Mouse (Mus musculus): ENCODE data around the gene Prmt7. TPM values are rescaled to one million over a fixed set of nuclear protein-coding genes. Genes with fewer than 3 reads are reported as not detected.
A peak's percentile ranks its signal among the peaks of the same experiment; 100 is the strongest.
"Not testable (repeated sequence)": the region's sequence is repeated elsewhere in the genome, so short reads cannot be mapped to it uniquely, and the experiment has no call there.

Gene Prmt7
- polyA plus RNA-seq, 1 experiment: 36.7 TPM

GRCm38 (mm10) chr8:106186394-106186793 lies 24.3 kb upstream of the Prmt7 start:
- TF ChIP-seq POLR2A (IDR thresholded peaks at IDR 0.05; ENCODE audit: control insufficient read depth, extremely low read depth, insufficient read depth, low read length, poor library complexity) (no peak), CTCF (IDR thresholded peaks at IDR 0.05; ENCODE audit: borderline replicate concordance, control insufficient read depth, extremely low read depth, insufficient read depth, low read length, poor library complexity) (no peak)
- Histone ChIP-seq H3K27ac (ENCODE audit: control insufficient read depth, insufficient read depth, low read length) (no peak overlapping the region), H3K4me3 (ENCODE audit: control insufficient read depth, insufficient read depth, low read length) (no peak overlapping the region), H3K36me3 (ENCODE audit: control insufficient read depth, insufficient read depth, low read length) (0 out of 2 replicates have a peak, but pooled peaks cover 6% of the 10 kb centered on the region), H3K4me1 (replicated peaks; ENCODE audit: control insufficient read depth, insufficient read depth, low read length) (no peaks in the 10 kb centered on the region), H3K27me3 (ENCODE audit: control insufficient read depth, insufficient read depth, low read length) (no peaks in the 10 kb centered on the region)
- DNase-seq: no peak
- WGBS: 86% methylated on average over 3 of the region's 3 CpGs

DNA sequence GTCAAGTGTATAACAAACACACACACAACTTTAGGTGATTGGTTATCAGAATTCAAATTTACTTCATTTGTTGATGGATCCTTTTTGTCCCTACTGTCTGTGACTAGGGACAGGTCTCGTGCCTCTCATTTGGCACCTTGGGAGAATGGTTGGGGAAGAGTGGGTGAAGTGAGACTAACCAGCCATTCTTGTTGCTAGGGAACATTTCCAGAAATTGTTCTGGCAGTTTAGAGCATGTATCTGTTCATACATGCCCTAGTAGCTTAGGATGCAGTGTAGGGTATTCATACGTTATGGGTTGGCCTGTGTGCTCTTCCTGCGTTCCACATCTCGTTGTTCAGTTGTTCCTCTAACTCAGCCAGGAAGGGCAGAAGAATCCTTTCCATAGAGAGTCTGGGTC lies 21.6 kb upstream of the Prmt7 start:
- no peaks in the 10 kb centered on the region for H3K4me1 ChIP-seq (replicated peaks; ENCODE audit: control insufficient read depth, insufficient read depth, low read length)
- H3K4me3 ChIP-seq (ENCODE audit: control insufficient read depth, insufficient read depth, low read length): no peak overlapping the region
- no peaks in the 10 kb centered on the region for H3K27me3 ChIP-seq (ENCODE audit: control insufficient read depth, insufficient read depth, low read length)
- TF ChIP-seq POLR2A (IDR thresholded peaks at IDR 0.05; ENCODE audit: control insufficient read depth, extremely low read depth, insufficient read depth, low read length, poor library complexity): no peak
- TF ChIP-seq CTCF (IDR thresholded peaks at IDR 0.05; ENCODE audit: borderline replicate concordance, control insufficient read depth, extremely low read depth, insufficient read depth, low read length, poor library complexity): no peak
- WGBS: 96% methylated on average over 4 of the region's 4 CpGs
- DNase-seq: no peak
- peaks cover 7% of the 10 kb centered on the region for H3K36me3 ChIP-seq (ENCODE audit: control insufficient read depth, insufficient read depth, low read length)
- no peak overlapping the region for H3K27ac ChIP-seq (ENCODE audit: control insufficient read depth, insufficient read depth, low read length)

DNA sequence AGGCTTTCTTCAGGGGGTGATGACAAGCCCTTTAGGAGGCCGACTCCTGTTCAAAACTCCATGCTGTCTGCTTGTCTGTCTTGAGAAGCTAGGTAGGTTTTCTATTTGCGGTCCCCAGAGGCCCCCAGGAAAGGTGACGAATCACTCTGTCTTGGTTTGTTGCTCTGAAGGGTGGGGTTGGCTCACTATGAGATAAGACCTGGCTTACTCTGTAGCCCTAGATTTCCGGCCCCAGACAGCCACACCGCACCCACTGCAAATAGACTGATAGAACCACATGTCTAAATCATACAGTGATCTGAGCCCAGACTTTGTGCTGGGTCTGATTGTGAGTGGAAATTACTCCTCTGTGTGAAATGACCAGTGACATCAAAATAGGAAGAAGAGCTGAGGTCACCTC lies 19.1 kb upstream of the Prmt7 start:
- no peak for DNase-seq
- Histone ChIP-seq H3K27me3 (ENCODE audit: control insufficient read depth, insufficient read depth, low read length) (no peaks in the 10 kb centered on the region), H3K4me3 (ENCODE audit: control insufficient read depth, insufficient read depth, low read length) (no peak overlapping the region), H3K27ac (ENCODE audit: control insufficient read depth, insufficient read depth, low read length) (no peak overlapping the region), H3K36me3 (ENCODE audit: control insufficient read depth, insufficient read depth, low read length) (peaks cover 18% of the 10 kb centered on the region), H3K4me1 (replicated peaks; ENCODE audit: control insufficient read depth, insufficient read depth, low read length) (no peaks in the 10 kb centered on the region)
- TF ChIP-seq CTCF (IDR thresholded peaks at IDR 0.05; ENCODE audit: borderline replicate concordance, control insufficient read depth, extremely low read depth, insufficient read depth, low read length, poor library complexity) (no peak), POLR2A (IDR thresholded peaks at IDR 0.05; ENCODE audit: control insufficient read depth, extremely low read depth, insufficient read depth, low read length, poor library complexity) (no peak)
- WGBS: 97% methylated on average over 5 of the region's 5 CpGs

DNA sequence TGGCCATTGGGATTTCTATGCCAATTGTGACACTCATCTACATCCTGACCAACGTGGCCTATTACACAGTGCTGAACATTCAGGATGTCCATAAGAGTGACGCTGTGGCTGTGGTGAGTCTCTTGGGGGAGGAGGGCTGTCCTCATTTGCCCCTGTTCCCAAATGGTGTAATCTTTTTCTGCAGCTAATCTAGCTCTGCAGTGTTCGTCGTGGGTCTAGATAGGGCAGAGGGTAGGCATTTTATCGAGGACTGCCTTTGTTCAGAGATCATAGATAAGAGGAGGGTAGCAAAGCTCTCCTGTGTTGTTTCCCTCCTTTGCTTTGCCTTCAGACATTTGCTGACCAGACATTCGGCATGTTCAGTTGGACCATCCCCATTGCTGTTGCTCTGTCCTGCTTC lies 17.6 kb upstream of the Prmt7 start:
- WGBS: 95% methylated on average over 6 of the region's 6 CpGs
- no peak overlapping the region for H3K27ac ChIP-seq (ENCODE audit: control insufficient read depth, insufficient read depth, low read length)
- TF ChIP-seq CTCF (IDR thresholded peaks at IDR 0.05; ENCODE audit: borderline replicate concordance, control insufficient read depth, extremely low read depth, insufficient read depth, low read length, poor library complexity): no peak
- no peaks in the 10 kb centered on the region for H3K4me1 ChIP-seq (replicated peaks; ENCODE audit: control insufficient read depth, insufficient read depth, low read length)
- DNase-seq: no peak
- H3K36me3 ChIP-seq (ENCODE audit: control insufficient read depth, insufficient read depth, low read length): peaks cover 31% of the 10 kb centered on the region
- no peaks in the 10 kb centered on the region for H3K27me3 ChIP-seq (ENCODE audit: control insufficient read depth, insufficient read depth, low read length)
- no peak overlapping the region for H3K4me3 ChIP-seq (ENCODE audit: control insufficient read depth, insufficient read depth, low read length)

GRCm38 (mm10) chr8:106194062-106194461 lies 16.7 kb upstream of the Prmt7 start:
- H3K4me3 ChIP-seq (ENCODE audit: control insufficient read depth, insufficient read depth, low read length): no peak overlapping the region
- no peaks in the 10 kb centered on the region for H3K4me1 ChIP-seq (replicated peaks; ENCODE audit: control insufficient read depth, insufficient read depth, low read length)
- no peak overlapping the region for H3K27ac ChIP-seq (ENCODE audit: control insufficient read depth, insufficient read depth, low read length)
- peaks cover 33% of the 10 kb centered on the region for H3K36me3 ChIP-seq (ENCODE audit: control insufficient read depth, insufficient read depth, low read length)
- H3K27me3 ChIP-seq (ENCODE audit: control insufficient read depth, insufficient read depth, low read length): no peaks in the 10 kb centered on the region
- TF ChIP-seq POLR2A (IDR thresholded peaks at IDR 0.05; ENCODE audit: control insufficient read depth, extremely low read depth, insufficient read depth, low read length, poor library complexity) (no peak), CTCF (IDR thresholded peaks at IDR 0.05; ENCODE audit: borderline replicate concordance, control insufficient read depth, extremely low read depth, insufficient read depth, low read length, poor library complexity) (no peak)
- DNase-seq: no peak
- WGBS: 93% methylated on average over 5 of the region's 5 CpGs

DNA sequence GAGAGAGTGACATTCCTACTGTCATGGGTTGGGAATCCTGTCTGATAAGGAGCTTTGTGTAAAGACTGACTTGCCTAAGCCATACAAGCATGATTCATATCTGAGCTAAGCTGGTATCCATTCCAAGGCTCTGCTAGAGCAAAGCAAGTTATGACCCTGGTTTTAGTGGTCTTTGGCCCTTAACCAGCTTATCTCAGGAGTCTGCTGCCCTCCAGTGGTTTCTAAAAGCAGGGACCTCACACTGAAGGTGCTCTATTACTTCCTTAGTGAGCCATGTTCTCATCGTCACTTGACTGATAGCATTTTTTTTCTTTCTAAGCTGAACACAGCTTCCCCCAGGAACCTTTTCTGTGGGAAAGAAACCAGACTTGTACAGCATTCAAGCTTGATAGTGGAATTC lies 12.0 kb upstream of the Prmt7 start:
- Histone ChIP-seq H3K27ac (ENCODE audit: control insufficient read depth, insufficient read depth, low read length) (no peak overlapping the region), H3K4me3 (ENCODE audit: control insufficient read depth, insufficient read depth, low read length) (no peak overlapping the region), H3K27me3 (ENCODE audit: control insufficient read depth, insufficient read depth, low read length) (no peaks in the 10 kb centered on the region), H3K4me1 (replicated peaks; ENCODE audit: control insufficient read depth, insufficient read depth, low read length) (no peaks in the 10 kb centered on the region), H3K36me3 (ENCODE audit: control insufficient read depth, insufficient read depth, low read length) (peaks cover 64% of the 10 kb centered on the region)
- DNase-seq: peak; percentile 47
- TF ChIP-seq POLR2A (IDR thresholded peaks at IDR 0.05; ENCODE audit: control insufficient read depth, extremely low read depth, insufficient read depth, low read length, poor library complexity) (no peak), CTCF (IDR thresholded peaks at IDR 0.05; ENCODE audit: borderline replicate concordance, control insufficient read depth, extremely low read depth, insufficient read depth, low read length, poor library complexity) (no peak)
- 38% methylated on average over 1 of the region's 1 CpGs for WGBS

- DNase-seq; H3K4me3 ChIP-seq (ENCODE audit: control insufficient read depth, insufficient read depth, low read length); H3K27ac ChIP-seq (ENCODE audit: control insufficient read depth, insufficient read depth, low read length); H3K27me3 ChIP-seq (ENCODE audit: control insufficient read depth, insufficient read depth, low read length); H3K4me1 ChIP-seq (replicated peaks; ENCODE audit: control insufficient read depth, insufficient read depth, low read length): not testable (repeated sequence)
- H3K36me3 ChIP-seq (ENCODE audit: control insufficient read depth, insufficient read depth, low read length): peaks cover 71% of the 10 kb centered on the region
- 96% methylated on average over 3 of the region's 3 CpGs for WGBS
Measured at GRCm38 (mm10) chr8:106199596-106199995, 11.1 kb upstream of the Prmt7 start.

Measured in thymus, adult 2 months (tissue).